Mouse (Mus musculus) cerebellum, postnatal 25 days (tissue): Measurements from ENCODE around the gene Smad1.
"Not testable (repeated sequence)": the region's sequence is repeated elsewhere in the genome, so short reads cannot be mapped to it uniquely, and the experiment has no call there.

Experiments
- DNase-seq, 2 experiments: peaks; one replicate each; pipeline ENCODE4 v3.0.0; 2021; ENCODE audit warnings: mixed read lengths in 2 of 2

Smad1 gene

GRCm38 (mm10) chr8:79398994-79399650 is at the start of gene Smad1:
Gene Smad1, minus strand, starts transcription at chr8:79399518.
- peak; percentile 98 for DNase-seq

- DNase-seq: no peak
Observed at GRCm38 (mm10) chr8:79447260-79447853, 48.0 kb upstream of the Smad1 start.

- DNase-seq: no peak
Observed at GRCm38 (mm10) chr8:79443460-79444098, 44.3 kb upstream of the Smad1 start.

- DNase-seq: no peak
Observed at GRCm38 (mm10) chr8:79433953-79434500, 34.7 kb upstream of the Smad1 start.

- DNase-seq: no peak
Observed at GRCm38 (mm10) chr8:79414907-79415306, 15.6 kb upstream of the Smad1 start.

- no peak for DNase-seq
Observed at GRCm38 (mm10) chr8:79410501-79410900, 11.2 kb upstream of the Smad1 start.

- not testable (repeated sequence) for DNase-seq
Observed at GRCm38 (mm10) chr8:79407356-79407755, 8.0 kb upstream of the Smad1 start.

GRCm38 (mm10) chr8:79404895-79405557 is 5.7 kb upstream of the Smad1 start:
- no peak for DNase-seq

- DNase-seq: no peak
Observed at GRCm38 (mm10) chr8:79400671-79401070, 1.4 kb upstream of the Smad1 start.

- peak; percentile 61 to 63 for DNase-seq
Observed at GRCm38 (mm10) chr8:79398251-79398981, 902 bp downstream of the Smad1 start.

GRCm38 (mm10) chr8:79397705-79398250 is 1.5 kb downstream of the Smad1 start:
- DNase-seq: peak in 1 of 2 experiments; percentile 33

- no peak for DNase-seq
Observed at GRCm38 (mm10) chr8:79396911-79397310, 2.4 kb downstream of the Smad1 start.

- DNase-seq: no peak
Observed at GRCm38 (mm10) chr8:79394009-79394408, 5.3 kb downstream of the Smad1 start.

GRCm38 (mm10) chr8:79393215-79393614 is 6.1 kb downstream of the Smad1 start:
- DNase-seq: no peak

GRCm38 (mm10) chr8:79392649-79393048 is 6.7 kb downstream of the Smad1 start:
- no peak for DNase-seq

- DNase-seq: no peak
Observed at GRCm38 (mm10) chr8:79391454-79391853, 7.9 kb downstream of the Smad1 start.

- DNase-seq: no peak
Observed at GRCm38 (mm10) chr8:79389074-79389786, 10.1 kb downstream of the Smad1 start.

- DNase-seq: no peak
Observed at GRCm38 (mm10) chr8:79386831-79387230, 12.5 kb downstream of the Smad1 start.

- no peak for DNase-seq
Observed at GRCm38 (mm10) chr8:79386358-79386757, 13.0 kb downstream of the Smad1 start.

GRCm38 (mm10) chr8:79384276-79385271 is 14.7 kb downstream of the Smad1 start:
- DNase-seq: no peak
